Mouse (Mus musculus) frontal cortex, adult (tissue): Measurements from ENCODE around the gene Ddx21.
"Not testable (repeated sequence)": the region's sequence is repeated elsewhere in the genome, so short reads cannot be mapped to it uniquely, and the experiment has no call there.

Experiments used
- ATAC-seq: cut with Nextera tagmentation; 2 replicates; pipeline ENCODE4 v1.9.2; 2017; ENCODE audit warnings: mild to moderate bottlenecking, moderate library complexity, mixed read lengths; ENCODE audit not compliant: low TSS enrichment

Gene Ddx21

GRCm38 (mm10) chr10:62602177-62603040, at the start of gene Ddx21:
Ddx21 (minus strand) TSS chr10:62602281.
- peak; percentile 100 for ATAC-seq

- ATAC-seq, result peak; percentile 98
These were observed 49.1 kb upstream of the Ddx21 start, which contains the start of gene Ddx50 for GRCm38 (mm10) chr10:62650881-62651810. Ddx50 (minus strand) TSS chr10:62651218.

- ATAC-seq, result peak; percentile 3; the same call in 1 of the 2 replicates
These were observed 48.3 kb upstream of the Ddx21 start for GRCm38 (mm10) chr10:62650358-62650782.

- ATAC-seq, result no peak
These were observed 2.1 kb upstream of the Ddx21 start for GRCm38 (mm10) chr10:62604161-62604560.

GRCm38 (mm10) chr10:62603233-62604030, 1.4 kb upstream of the Ddx21 start:
- no peak for ATAC-seq

- peak; percentile 72 for ATAC-seq
These were observed 276 bp downstream of the Ddx21 start for GRCm38 (mm10) chr10:62601833-62602176.

GRCm38 (mm10) chr10:62601053-62601791, 859 bp downstream of the Ddx21 start:
- ATAC-seq, result no peak

GRCm38 (mm10) chr10:62600056-62600455, 2.0 kb downstream of the Ddx21 start:
- ATAC-seq, result no peak

GRCm38 (mm10) chr10:62599311-62599710, 2.8 kb downstream of the Ddx21 start:
- ATAC-seq, result not testable (repeated sequence)

- no peak for ATAC-seq
These were observed 9.6 kb downstream of the Ddx21 start for GRCm38 (mm10) chr10:62592496-62592895.

- ATAC-seq, result peak; percentile 98
These were observed 11.9 kb downstream of the Ddx21 start for GRCm38 (mm10) chr10:62590200-62590599.

- no peak for ATAC-seq
These were observed 13.5 kb downstream of the Ddx21 start for GRCm38 (mm10) chr10:62588616-62589015.

- ATAC-seq, result no peak
These were observed 18.8 kb downstream of the Ddx21 start for GRCm38 (mm10) chr10:62583245-62583644.

- no peak for ATAC-seq
These were observed 19.4 kb downstream of the Ddx21 start for GRCm38 (mm10) chr10:62582701-62583100.

GRCm38 (mm10) chr10:62582263-62582662, 19.8 kb downstream of the Ddx21 start:
- no peak for ATAC-seq

- not testable (repeated sequence) for ATAC-seq
These were observed 23.0 kb downstream of the Ddx21 start for GRCm38 (mm10) chr10:62579129-62579528.

- peak; percentile 98 for ATAC-seq
These were observed 23.6 kb downstream of the Ddx21 start, which contains the start of gene Kif1bp for GRCm38 (mm10) chr10:62578338-62579100. Kif1bp (minus strand) TSS chr10:62578457.

GRCm38 (mm10) chr10:62577673-62578337, 24.3 kb downstream of the Ddx21 start:
- peak; percentile 71 for ATAC-seq

GRCm38 (mm10) chr10:62575001-62575400, 27.1 kb downstream of the Ddx21 start:
- ATAC-seq, result no peak
